Mouse (Mus musculus) G1E (cell line): ENCODE measurements around the gene Tardbp. TPM values are rescaled to one million over a fixed set of nuclear protein-coding genes. Genes with fewer than 3 reads are reported as not detected.

ENCODE experiments used
- ATAC-seq: 2 replicates; pipeline ENCODE4 v1.8.0; 2016; ENCODE audit warnings: mild to moderate bottlenecking; ENCODE audit not compliant: insufficient number of reproducible peaks, poor library complexity, low FRiP score, severe bottlenecking; ENCODE audit errors: extremely low read depth
- DNase-seq: peaks from one replicate; pipeline ENCODE4 v3.0.0; 2012; ENCODE audit warnings: low spot score
- H3K27me3 ChIP-seq: 2 replicates; pipeline ENCODE4 v1.6.1; 2012; ENCODE audit warnings: mild to moderate bottlenecking, low read length, inconsistent platforms; ENCODE audit not compliant: insufficient read depth
- H3K36me3 ChIP-seq: replicated peaks from 2 replicates; pipeline ENCODE3; 2012; ENCODE audit warnings: mild to moderate bottlenecking, inconsistent platforms
- H3K4me1 ChIP-seq: 2 replicates; pipeline ENCODE4 v1.6.1; 2012; ENCODE audit warnings: low read depth, low read length, inconsistent platforms, mixed read lengths; ENCODE audit not compliant: insufficient read depth
- H3K4me3 ChIP-seq: 2 replicates; pipeline ENCODE4 v1.5.1; 2012; ENCODE audit warnings: low read depth, mild to moderate bottlenecking, inconsistent platforms, low read length, moderate library complexity, mixed read lengths
- H3K9me3 ChIP-seq: replicated peaks from 2 replicates; pipeline ENCODE4 v1.6.1; 2012; ENCODE audit warnings: inconsistent platforms
- CTCF ChIP-seq: IDR thresholded peaks from 2 replicates; pipeline ENCODE4 v1.5.1; 2012; ENCODE audit warnings: low read depth, low read length, inconsistent platforms, mixed read lengths
- GATA1 ChIP-seq: IDR thresholded peaks from 2 replicates; pipeline ENCODE4 v1.6.1; 2012; ENCODE audit warnings: borderline replicate concordance, low read length, inconsistent platforms, mixed read lengths
- GATA2 ChIP-seq: IDR thresholded peaks from 2 replicates; pipeline ENCODE4 v1.6.1; 2012; ENCODE audit warnings: low read depth, low read length, inconsistent platforms, borderline replicate concordance
- POLR2AphosphoS5 ChIP-seq: IDR thresholded peaks from 2 replicates; pipeline ENCODE4 v1.6.1; 2012; ENCODE audit warnings: low read depth, low read length, inconsistent platforms; ENCODE audit not compliant: insufficient replicate concordance
- TAL1 ChIP-seq: conservative IDR thresholded peaks from 2 replicates; pipeline ENCODE4 v1.6.1; 2012; ENCODE audit warnings: low read depth, low read length, inconsistent platforms, mixed read lengths
- polyA plus RNA-seq: library from polyadenylated mRNA; stranded (reverse); fragments of >175 nt; gene quantifications from 2 replicates; pipeline ENCODE4 v1.2.3, GENCODE M21; 2012
- total RNA-seq, 2 experiments: library from RNA; stranded (forward) in 1 of 2; stranded (reverse) in 1 of 2; fragments of 200-1000 nt in 1 of 2; fragments of >200 nt in 1 of 2; fragmentation: Nextera tagmentation in 1 of 2; gene quantifications; 2 replicates each; pipeline ENCODE4 v1.2.3; 2014 to 2017

Gene Tardbp
- total and polyA plus RNA-seq, 3 experiments: 59.3 to 649 (median 296) TPM

DNA sequence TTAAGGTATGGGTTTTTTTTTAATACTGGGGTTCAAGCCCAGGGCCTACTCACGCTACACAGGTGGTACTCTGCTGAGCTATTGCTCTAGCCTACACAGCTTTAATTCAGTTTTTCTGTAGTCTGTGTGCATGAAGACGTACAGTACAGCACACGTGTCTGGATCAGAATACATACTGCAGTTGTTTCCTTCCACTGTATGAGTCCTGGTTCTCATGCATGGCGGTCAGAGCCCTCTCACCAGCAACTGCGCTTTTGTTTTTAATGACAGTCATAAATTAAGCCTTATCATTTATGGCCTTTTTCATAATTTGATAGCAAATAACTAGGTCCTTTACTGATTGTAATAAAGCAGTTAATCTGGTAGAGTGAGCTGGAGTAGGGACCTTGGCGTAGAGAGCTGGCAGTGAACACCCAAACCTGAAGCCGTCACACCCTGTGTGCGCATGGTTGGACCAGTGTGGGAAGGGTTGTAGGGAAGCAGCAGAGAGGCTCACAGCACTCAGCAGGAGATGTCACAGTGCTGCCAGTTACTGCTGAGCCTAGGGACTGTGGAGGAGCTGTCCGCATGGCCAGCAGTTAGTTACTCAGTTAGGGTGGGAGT is 56.0 kb downstream of the Tardbp start:
- DNase-seq: no peak
- Histone ChIP-seq H3K4me3 (no peak overlapping the region), H3K27me3 (no peaks in the 10 kb centered on the region; the same call in 1 of the 2 replicates), H3K9me3 (no peaks in the 10 kb centered on the region), H3K36me3 (peaks cover 98% of the 10 kb centered on the region), H3K4me1 (0 out of 2 replicates have a peak, but pooled peaks cover 3% of the 10 kb centered on the region)
- ATAC-seq: no peak
- TF ChIP-seq GATA2 (no peak), GATA1 (no peak), CTCF (no peak), POLR2AphosphoS5 (no peak), TAL1 (no peak)

DNA sequence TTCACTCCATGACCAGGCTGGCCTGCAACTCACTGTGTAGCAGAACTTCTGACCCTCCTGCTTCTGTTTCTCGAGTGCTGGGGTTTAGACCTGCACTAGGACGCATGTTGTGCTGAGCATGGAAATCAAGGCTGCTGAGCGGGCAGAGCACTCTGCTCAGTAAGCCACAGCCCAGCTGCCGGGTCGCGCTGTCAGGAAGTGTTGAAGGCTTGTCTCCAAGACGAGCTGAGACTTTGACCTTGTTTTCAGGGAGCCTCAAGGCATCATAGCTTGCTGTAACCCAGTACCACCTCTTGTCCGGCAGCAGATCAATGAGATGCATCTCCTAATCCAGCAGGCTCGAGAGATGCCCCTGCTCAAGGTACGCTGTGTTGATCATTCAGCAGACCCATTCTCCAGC is 56.7 kb downstream of the Tardbp start:
- DNase-seq (no peak), ATAC-seq (no peak)
- Histone ChIP-seq H3K27me3 (no peaks in the 10 kb centered on the region; the same call in 1 of the 2 replicates), H3K4me1 (0 out of 2 replicates have a peak, but pooled peaks cover 2% of the 10 kb centered on the region), H3K36me3 (peaks cover 98% of the 10 kb centered on the region), H3K9me3 (no peaks in the 10 kb centered on the region), H3K4me3 (no peak overlapping the region)
- TF ChIP-seq POLR2AphosphoS5: no peak
- TF ChIP-seq GATA1: no peak
- no peak for TF ChIP-seq TAL1
- no peak for TF ChIP-seq GATA2
- no peak for TF ChIP-seq CTCF

DNA sequence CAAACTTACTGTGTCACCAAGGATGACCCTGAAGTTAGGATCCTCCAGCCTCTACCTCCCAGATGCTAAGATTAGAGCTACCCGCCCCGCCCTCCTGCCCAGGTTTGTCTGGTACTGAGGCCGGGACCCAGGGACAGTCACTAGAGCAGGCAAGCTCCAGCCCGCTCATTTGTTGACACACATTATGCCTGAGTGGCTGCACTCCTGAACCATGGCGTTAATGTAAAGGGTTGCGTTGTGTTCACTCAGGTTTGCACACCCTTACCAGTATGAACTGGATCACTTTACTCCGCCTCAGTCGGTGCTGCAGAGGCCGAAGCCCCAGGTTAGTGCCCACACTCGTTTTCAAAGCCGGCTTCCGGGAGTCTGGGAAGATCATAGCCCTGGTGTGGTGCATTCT is 63.2 kb downstream of the Tardbp start:
- DNase-seq (no peak), ATAC-seq (no peak)
- TF ChIP-seq GATA1 (no peak), CTCF (no peak), TAL1 (no peak), GATA2 (no peak), POLR2AphosphoS5 (no peak)
- H3K36me3 ChIP-seq: peaks cover 86% of the 10 kb centered on the region
- peaks cover 6% of the 10 kb centered on the region for H3K4me1 ChIP-seq
- no peaks in the 10 kb centered on the region for H3K9me3 ChIP-seq
- H3K27me3 ChIP-seq: no peaks in the 10 kb centered on the region; the same call in 1 of the 2 replicates
- no peak overlapping the region for H3K4me3 ChIP-seq

DNA sequence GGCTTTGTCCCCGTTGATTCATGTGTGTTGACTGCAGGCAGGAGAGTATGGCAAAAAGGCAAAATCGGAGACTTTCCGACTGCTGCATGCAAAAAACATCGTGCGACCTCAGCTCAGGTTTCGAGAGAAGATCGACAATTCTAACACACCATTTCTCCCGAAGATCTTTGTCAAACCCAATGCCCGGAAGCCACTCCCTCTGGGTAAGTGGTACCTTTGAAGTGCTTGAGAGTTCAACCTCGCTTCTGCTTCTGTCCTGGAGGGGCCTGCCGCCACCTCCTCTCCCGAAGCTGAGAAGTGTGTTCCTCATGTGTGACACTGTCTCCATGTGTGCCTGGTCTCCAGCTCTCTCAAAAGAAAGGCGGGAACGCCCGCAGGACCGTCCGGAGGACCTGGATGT is 64.1 kb downstream of the Tardbp start:
- H3K36me3 ChIP-seq: peaks cover 77% of the 10 kb centered on the region
- DNase-seq: no peak
- no peak for ATAC-seq
- no peak for TF ChIP-seq CTCF
- TF ChIP-seq TAL1: no peak
- TF ChIP-seq POLR2AphosphoS5: no peak
- no peak for TF ChIP-seq GATA1
- TF ChIP-seq GATA2: no peak
- H3K27me3 ChIP-seq: no peaks in the 10 kb centered on the region
- no peaks in the 10 kb centered on the region for H3K9me3 ChIP-seq
- H3K4me3 ChIP-seq: no peak overlapping the region
- H3K4me1 ChIP-seq: peaks cover 12% of the 10 kb centered on the region

Other genes starting within 250 kb of the Tardbp start
- gene Ubiad1, start 182.2 kb downstream of the Tardbp start, total RNA-seq (2014; fragmentation: Nextera tagmentation): 35.9 and 42.1 TPM in 2 replicates
- gene Ubiad1, start 182.2 kb downstream of the Tardbp start, total RNA-seq (2017): 15.7 and 16.8 TPM in 2 replicates
- gene Ubiad1, start 182.2 kb downstream of the Tardbp start, polyA plus RNA-seq: 16.3 and 18.1 TPM in 2 replicates
- 35.1 and 41.7 TPM in 2 replicates for gene Mtor, start 178.4 kb downstream of the Tardbp start, total RNA-seq (2014; fragmentation: Nextera tagmentation)
- gene Mtor, start 178.4 kb downstream of the Tardbp start, total RNA-seq (2017): 11.7 and 13.8 TPM in 2 replicates
- gene Mtor, start 178.4 kb downstream of the Tardbp start, polyA plus RNA-seq: 8.9 and 11.3 TPM in 2 replicates
- gene Angptl7, start 126.6 kb downstream of the Tardbp start, total RNA-seq (2014; fragmentation: Nextera tagmentation): not detected in 2 replicates
- 0.05 TPM in 1 of 2 replicates, not detected in the other for gene Angptl7, start 126.6 kb downstream of the Tardbp start, total RNA-seq (2017)
- not detected in 2 replicates for gene Angptl7, start 126.6 kb downstream of the Tardbp start, polyA plus RNA-seq
- gene Exosc10, start 68.6 kb downstream of the Tardbp start, total RNA-seq (2014; fragmentation: Nextera tagmentation): 133 and 151 TPM in 2 replicates
- 78.0 and 79.7 TPM in 2 replicates for gene Exosc10, start 68.6 kb downstream of the Tardbp start, total RNA-seq (2017)
- 48.8 and 55.9 TPM in 2 replicates for gene Exosc10, start 68.6 kb downstream of the Tardbp start, polyA plus RNA-seq
- 328 and 436 TPM in 2 replicates for gene Srm, start 35.5 kb downstream of the Tardbp start, total RNA-seq (2014; fragmentation: Nextera tagmentation)
- 37.8 and 39.5 TPM in 2 replicates for gene Srm, start 35.5 kb downstream of the Tardbp start, total RNA-seq (2017)
- gene Srm, start 35.5 kb downstream of the Tardbp start, polyA plus RNA-seq: 379 and 407 TPM in 2 replicates
- 16.5 and 18.1 TPM in 2 replicates for gene Masp2, start 24.5 kb downstream of the Tardbp start, total RNA-seq (2014; fragmentation: Nextera tagmentation)
- 2.3 and 2.9 TPM in 2 replicates for gene Masp2, start 24.5 kb downstream of the Tardbp start, total RNA-seq (2017)
- 0.57 and 0.69 TPM in 2 replicates for gene Masp2, start 24.5 kb downstream of the Tardbp start, polyA plus RNA-seq
- gene Gm572, start 16.3 kb upstream of the Tardbp start, total RNA-seq (2014; fragmentation: Nextera tagmentation): not detected in 2 replicates
- gene Gm572, start 16.3 kb upstream of the Tardbp start, total RNA-seq (2017): not detected in 2 replicates
- not detected in 2 replicates for gene Gm572, start 16.3 kb upstream of the Tardbp start, polyA plus RNA-seq
- not detected in 2 replicates for gene Casz1, start 177.4 kb upstream of the Tardbp start, total RNA-seq (2014; fragmentation: Nextera tagmentation)
- 0.17 and 0.27 TPM in 2 replicates for gene Casz1, start 177.4 kb upstream of the Tardbp start, total RNA-seq (2017)
- gene Casz1, start 177.4 kb upstream of the Tardbp start, polyA plus RNA-seq: 0.02 TPM in 1 of 2 replicates, not detected in the other